Mouse (Mus musculus) G1E (cell line): ENCODE measurements at regions not wholly inside any gene's neighbourhood (a gene's known extent, or its start where the extent isn't known, plus 50 kb on each side); places are given as distances from the start of the nearest gene placed in this dataset.

Source experiments
- CTCF ChIP-seq: IDR thresholded peaks from 2 replicates; pipeline ENCODE4 v1.5.1; 2012; ENCODE audit warnings: low read depth, low read length, inconsistent platforms, mixed read lengths
- GATA1 ChIP-seq: IDR thresholded peaks from 2 replicates; pipeline ENCODE4 v1.6.1; 2012; ENCODE audit warnings: borderline replicate concordance, low read length, inconsistent platforms, mixed read lengths
- TAL1 ChIP-seq: conservative IDR thresholded peaks from 2 replicates; pipeline ENCODE4 v1.6.1; 2012; ENCODE audit warnings: low read depth, low read length, inconsistent platforms, mixed read lengths

- TF ChIP-seq CTCF (no peak), GATA1 (no peak), TAL1 (no peak)
Observed at GRCm38 (mm10) chr8:89833715-89834114, 514.4 kb downstream of the Tox3 start.
